Mouse (Mus musculus) midbrain, postnatal 0 days (tissue): ENCODE results near the gene Gpr137. TPM values are rescaled to one million over a fixed set of nuclear protein-coding genes. Genes with fewer than 3 reads are reported as not detected.
A peak's percentile ranks its signal among the peaks of the same experiment; 100 is the strongest.

Source experiments
- ATAC-seq: fragments of 200-750 bp; cut with Nextera tagmentation; 2 replicates; pipeline ENCODE4 v1.8.0; 2017; ENCODE audit warnings: moderate number of reproducible peaks, mild to moderate bottlenecking, moderate TSS enrichment, moderate library complexity; ENCODE audit not compliant: low FRiP score
- DNase-seq: peaks from one replicate; pipeline ENCODE4 v3.0.0-alpha.2; 2015; ENCODE audit warnings: low spot score
- H3K27ac ChIP-seq: fragments of 300-500 bp; sonication (generic); 2 replicates; pipeline ENCODE4 v1.5.1; 2014; ENCODE audit warnings: low read depth, mild to moderate bottlenecking, low read length, mixed read lengths
- H3K27me3 ChIP-seq: fragments of 300-500 bp; sonication (generic); 2 replicates; pipeline ENCODE4 v1.6.1; 2014; ENCODE audit warnings: low read length, control low read depth, mixed read lengths; ENCODE audit not compliant: insufficient read depth
- H3K36me3 ChIP-seq: fragments of 300-500 bp; sonication (generic); 2 replicates; pipeline ENCODE4 v1.6.1; 2014; ENCODE audit warnings: low read length, control low read depth, mixed read lengths; ENCODE audit not compliant: insufficient read depth
- H3K4me1 ChIP-seq: fragments of 300-500 bp; sonication (generic); 2 replicates; pipeline ENCODE4 v1.6.1; 2014; ENCODE audit warnings: mild to moderate bottlenecking, control low read depth, antibody characterized with exemption, low read length, mixed read lengths; ENCODE audit not compliant: insufficient read depth
- H3K4me2 ChIP-seq: fragments of 300-500 bp; sonication (generic); 2 replicates; pipeline ENCODE4 v1.6.1; 2014; ENCODE audit warnings: low read depth, mild to moderate bottlenecking, low read length, mixed read lengths; ENCODE audit not compliant: poor library complexity, severe bottlenecking
- H3K4me3 ChIP-seq: fragments of 300-500 bp; sonication (generic); 2 replicates; pipeline ENCODE4 v1.5.1; 2014; ENCODE audit warnings: low read depth, mild to moderate bottlenecking, low read length, moderate library complexity
- H3K9ac ChIP-seq: fragments of 300-500 bp; sonication (generic); replicated peaks from 2 replicates; pipeline ENCODE4 v1.6.1; 2014; ENCODE audit warnings: mild to moderate bottlenecking, low read length, moderate library complexity, mixed read lengths; ENCODE audit not compliant: poor library complexity, severe bottlenecking
- H3K9me3 ChIP-seq: fragments of 300-500 bp; sonication (generic); 2 replicates; pipeline ENCODE4 v1.6.1; 2016; ENCODE audit warnings: low read length, control low read depth
- CTCF ChIP-seq: IDR thresholded peaks from 2 replicates; pipeline ENCODE4 v1.5.1; 2016; ENCODE audit warnings: antibody characterized with exemption, mild to moderate bottlenecking
- WGBS: fragments of 180-500 bp; shearing (Covaris S2); extraction: QIAGEN DNeasy Blood & Tissue Kit; methylation state at CpG from one replicate; pipeline ENCODE4 v1.1.7; 2014; 5-methylcytosine and 5-hydroxymethylcytosine counted together
- polyA plus RNA-seq: library from polyadenylated mRNA; unstranded; fragments of >200 nt; fragmentation: Nextera tagmentation; extraction: Ambion mirVana; gene quantifications from 2 replicates; pipeline ENCODE4 v1.2.1, GENCODE M21; 2015
- total RNA-seq: library from RNA; depleted of rRNA; stranded (reverse); fragments of >200 nt; gene quantifications from 2 replicates; pipeline ENCODE4 v1.2.3, GENCODE M21; 2014

Gene Gpr137
- total and polyA plus RNA-seq, 2 experiments from 2014 or later: 78.8 to 101 TPM

- no peak for TF ChIP-seq CTCF
- peak within 1 kb of the TSS; percentile 72 for H3K9ac ChIP-seq
- DNase-seq (peak; percentile 82), ATAC-seq (peak; percentile 52)
- WGBS: under 1% methylated on average over 63 of the region's 84 CpGs
- peak within 1 kb of the TSS; percentile 85 for H3K27ac ChIP-seq
- peaks cover 19% of the 10 kb centered on the region; the same call in 1 of the 2 replicates for H3K4me1 ChIP-seq
- H3K36me3 ChIP-seq: peaks cover 13% of the 10 kb centered on the region
- peak within 1 kb of the TSS; percentile 95 for H3K4me2 ChIP-seq
- H3K9me3 ChIP-seq: no peaks in the 10 kb centered on the region
- peaks cover 11% of the 10 kb centered on the region for H3K27me3 ChIP-seq
- peak within 1 kb of the TSS; percentile 62 for H3K4me3 ChIP-seq
Measured at GRCm38 (mm10) chr19:6974211-6975205, 32.2 kb upstream of the Gpr137 start, which contains the start of gene Ppp1r14b. Gene Ppp1r14b, plus strand, starts transcription at chr19:6974968.

- peak overlapping the region; percentile 85 for H3K27ac ChIP-seq
- H3K9me3 ChIP-seq: no peaks in the 10 kb centered on the region
- DNase-seq: no peak
- H3K4me3 ChIP-seq: peak overlapping the region; percentile 62
- H3K4me1 ChIP-seq: peaks cover 14% of the 10 kb centered on the region; the same call in 1 of the 2 replicates
- peaks cover 11% of the 10 kb centered on the region for H3K27me3 ChIP-seq
- peak overlapping the region; percentile 72; the same call in 1 of the 2 replicates for H3K9ac ChIP-seq
- peaks cover 13% of the 10 kb centered on the region for H3K36me3 ChIP-seq
- peak overlapping the region; percentile 95 for H3K4me2 ChIP-seq
- no peak for ATAC-seq
- 34% methylated on average over 12 of the region's 12 CpGs for WGBS
- no peak for TF ChIP-seq CTCF
Measured at GRCm38 (mm10) chr19:6973581-6974190, 31.4 kb upstream of the Gpr137 start.

- WGBS: 82% methylated on average over 13 of the region's 13 CpGs
- no peak overlapping the region for H3K4me2 ChIP-seq
- H3K9ac ChIP-seq: no peak overlapping the region
- ATAC-seq (no peak), DNase-seq (no peak)
- no peak for TF ChIP-seq CTCF
- H3K9me3 ChIP-seq: no peaks in the 10 kb centered on the region
- H3K4me1 ChIP-seq: peaks cover 6% of the 10 kb centered on the region; the same call in 1 of the 2 replicates
- H3K4me3 ChIP-seq: no peak overlapping the region
- peaks cover 11% of the 10 kb centered on the region for H3K27me3 ChIP-seq
- no peak overlapping the region for H3K27ac ChIP-seq
- peaks cover 3% of the 10 kb centered on the region for H3K36me3 ChIP-seq
Measured at GRCm38 (mm10) chr19:6972247-6972917, 30.1 kb upstream of the Gpr137 start.

GRCm38 (mm10) chr19:6971644-6972043 is 29.4 kb upstream of the Gpr137 start:
- Histone ChIP-seq H3K9ac (no peak overlapping the region), H3K4me3 (no peak overlapping the region), H3K27me3 (peaks cover 11% of the 10 kb centered on the region), H3K9me3 (no peaks in the 10 kb centered on the region), H3K36me3 (no peaks in the 10 kb centered on the region), H3K4me1 (peaks cover 5% of the 10 kb centered on the region; the same call in 1 of the 2 replicates), H3K4me2 (no peak overlapping the region), H3K27ac (no peak overlapping the region)
- 54% methylated on average over 6 of the region's 6 CpGs for WGBS
- DNase-seq (no peak), ATAC-seq (no peak)
- no peak for TF ChIP-seq CTCF

GRCm38 (mm10) chr19:6970460-6971085 is 28.3 kb upstream of the Gpr137 start:
- peak overlapping the region; percentile 29; the same call in 1 of the 2 replicates for H3K9ac ChIP-seq
- ATAC-seq: no peak
- H3K4me1 ChIP-seq: peaks cover under 1% of the 10 kb centered on the region; the same call in 1 of the 2 replicates
- peaks cover 11% of the 10 kb centered on the region for H3K27me3 ChIP-seq
- H3K4me3 ChIP-seq: peak overlapping the region; percentile 31; the same call in 1 of the 2 replicates
- H3K27ac ChIP-seq: no peak overlapping the region
- no peaks in the 10 kb centered on the region for H3K36me3 ChIP-seq
- DNase-seq: no peak
- TF ChIP-seq CTCF: no peak
- 14% methylated on average over 11 of the region's 11 CpGs for WGBS
- no peaks in the 10 kb centered on the region for H3K9me3 ChIP-seq
- no peak overlapping the region; the same call in 1 of the 2 replicates for H3K4me2 ChIP-seq
